Mouse (Mus musculus): ENCODE results near the gene Psd.

Psd gene

DNA sequence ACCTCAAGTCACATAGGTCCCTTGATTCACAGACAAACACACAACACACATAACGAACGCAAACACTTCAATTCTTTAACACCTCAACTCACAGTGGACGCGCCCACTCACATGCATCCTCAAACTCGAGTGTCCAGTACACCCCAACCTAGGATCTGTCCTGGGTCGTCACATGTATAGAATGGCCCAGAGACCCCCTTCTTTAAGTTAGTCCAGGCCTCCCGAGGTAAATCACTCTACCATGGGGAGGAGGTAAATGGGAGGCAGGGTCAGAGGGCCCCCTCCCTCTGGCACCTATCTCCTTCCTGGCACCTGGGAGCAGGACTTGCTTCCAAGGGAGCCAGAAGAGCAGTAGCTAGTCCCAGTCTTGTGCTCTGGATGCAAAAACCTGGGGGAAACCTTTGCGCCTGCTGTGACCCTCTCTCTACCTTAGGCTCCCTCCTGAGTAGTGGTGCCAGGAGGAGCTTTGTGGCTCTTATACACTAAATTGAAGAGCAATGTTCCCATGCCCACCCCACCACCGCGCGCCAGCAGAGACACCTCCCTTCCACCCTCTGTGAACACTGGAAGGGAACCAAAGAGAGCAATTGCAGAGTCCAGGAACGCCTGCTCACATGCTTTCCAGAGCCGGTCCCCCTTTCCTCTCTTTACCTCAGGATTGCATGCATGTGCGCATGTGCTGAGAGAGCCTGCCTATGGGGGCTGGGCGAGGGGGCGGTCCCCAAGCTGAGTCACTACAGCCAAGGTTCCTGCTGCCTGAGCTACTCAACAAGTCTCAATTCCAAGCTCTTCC is 8.2 kb downstream of the Psd start:
- DNase-seq: peak; percentile 84

DNA sequence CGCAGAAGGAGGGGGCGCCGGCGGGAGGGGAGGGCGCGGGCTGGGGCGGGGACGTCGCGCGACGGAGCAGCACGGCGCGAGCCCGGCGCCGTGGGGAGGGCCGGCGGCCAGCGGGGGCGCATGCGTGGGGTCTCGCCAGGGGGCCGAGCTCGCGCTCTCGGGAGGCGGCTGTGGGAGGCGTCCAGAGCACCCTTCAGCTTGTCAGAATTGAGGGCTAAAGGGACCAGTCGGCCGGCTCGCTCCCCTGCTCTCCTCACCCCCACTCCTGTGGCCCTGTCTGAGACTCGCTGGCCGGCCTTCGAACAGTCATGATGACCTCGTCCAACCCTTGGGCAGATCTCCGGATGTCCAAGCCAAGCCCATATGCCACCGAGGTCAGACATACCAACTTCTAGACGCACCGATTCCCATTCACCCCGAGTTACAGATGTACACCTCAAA is 8.9 kb downstream of the Psd start:
- DNase-seq: peak; percentile 75

DNA sequence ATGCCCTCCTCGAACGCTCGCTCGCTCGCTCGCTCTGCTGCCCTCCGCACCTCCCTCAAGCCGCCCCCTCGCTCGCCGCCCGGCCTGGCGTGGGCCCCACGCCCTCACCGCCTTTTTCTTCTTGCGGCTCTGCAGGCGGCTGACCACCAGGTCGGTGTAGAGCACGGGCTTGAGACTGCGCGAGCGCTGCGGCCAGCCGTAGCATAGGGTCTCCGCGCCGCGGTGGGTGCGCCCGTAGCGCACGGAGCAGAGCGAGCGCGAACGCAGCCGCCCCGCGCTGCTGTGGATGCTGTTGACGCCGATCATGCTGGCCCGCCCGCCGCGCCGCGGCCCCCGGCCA is 9.4 kb downstream of the Psd start:
- DNase-seq: peak; percentile 45

DNA sequence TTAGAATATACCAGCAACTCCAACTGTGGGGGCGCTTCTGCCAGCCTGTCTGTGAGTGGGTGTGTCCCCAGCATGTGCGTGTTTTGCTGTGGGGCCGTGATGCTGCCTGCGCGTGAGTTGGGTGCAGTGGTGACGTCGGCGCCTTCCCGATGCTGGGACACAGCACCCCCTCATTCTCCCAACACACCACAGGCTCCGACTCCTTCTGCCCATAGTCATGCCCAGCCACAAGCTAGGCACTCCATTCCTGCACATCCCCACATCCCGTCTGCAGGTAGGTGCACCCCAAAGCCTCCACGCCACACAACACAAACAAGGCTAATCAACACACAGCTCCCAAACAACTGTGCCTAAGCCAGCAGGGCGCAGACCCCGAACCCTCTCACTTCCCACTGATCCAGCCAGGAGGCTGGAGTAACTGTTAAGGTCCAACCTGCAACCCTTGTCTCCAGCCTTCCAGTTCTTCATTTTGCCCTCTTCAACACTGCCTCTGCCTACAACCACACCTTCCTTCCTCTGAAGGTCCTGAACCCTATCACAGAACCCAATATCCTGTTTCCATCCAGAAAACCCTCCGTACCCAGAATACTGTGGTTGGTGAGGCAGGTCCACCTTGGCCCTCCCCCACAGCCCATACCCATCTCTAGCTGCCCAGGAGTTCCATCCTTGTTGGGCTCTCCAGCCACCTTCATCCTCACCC is 10.0 kb downstream of the Psd start:
- peak; percentile 58 for DNase-seq

DNA sequence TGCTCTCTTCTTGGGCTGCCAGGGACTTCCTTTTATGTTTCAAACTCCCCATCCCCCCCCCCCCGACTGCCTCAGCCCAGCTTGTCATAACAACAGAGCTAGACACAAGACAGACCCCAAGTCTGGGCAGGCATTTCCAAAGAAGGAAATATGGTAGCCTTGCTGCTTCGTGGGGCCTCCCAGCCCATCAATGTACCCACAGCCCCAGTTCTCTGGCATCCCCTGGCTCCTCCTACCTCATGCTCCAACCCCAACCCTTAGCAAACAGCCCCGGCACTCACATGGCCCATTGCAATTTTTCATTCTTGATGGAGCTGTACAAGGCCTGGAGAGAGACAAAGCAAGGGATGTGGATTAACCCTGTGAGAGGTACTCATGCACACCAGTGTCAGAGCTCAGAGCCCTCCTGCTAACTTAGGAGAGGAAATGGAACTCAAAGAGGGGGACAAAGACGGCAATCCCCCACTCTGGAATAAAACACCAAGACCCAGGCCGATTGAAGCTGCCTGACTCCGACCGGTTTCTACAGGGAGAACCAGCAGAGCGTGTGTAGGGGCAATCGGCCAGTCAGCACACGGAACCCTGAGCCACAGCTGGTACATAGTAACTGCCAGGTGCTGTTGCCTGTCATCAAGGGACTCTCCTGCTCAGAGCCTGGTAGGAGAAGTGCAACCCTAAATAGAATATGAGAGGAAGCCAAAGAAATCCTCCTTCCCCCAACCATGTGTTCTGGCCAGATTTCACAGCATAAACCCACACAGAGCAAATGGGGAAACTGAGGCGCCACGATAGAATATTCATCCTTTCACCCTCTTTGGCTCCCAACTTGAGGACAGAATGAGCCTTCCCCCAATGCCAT is 11.0 kb downstream of the Psd start:
- DNase-seq: peak; percentile 34

DNA sequence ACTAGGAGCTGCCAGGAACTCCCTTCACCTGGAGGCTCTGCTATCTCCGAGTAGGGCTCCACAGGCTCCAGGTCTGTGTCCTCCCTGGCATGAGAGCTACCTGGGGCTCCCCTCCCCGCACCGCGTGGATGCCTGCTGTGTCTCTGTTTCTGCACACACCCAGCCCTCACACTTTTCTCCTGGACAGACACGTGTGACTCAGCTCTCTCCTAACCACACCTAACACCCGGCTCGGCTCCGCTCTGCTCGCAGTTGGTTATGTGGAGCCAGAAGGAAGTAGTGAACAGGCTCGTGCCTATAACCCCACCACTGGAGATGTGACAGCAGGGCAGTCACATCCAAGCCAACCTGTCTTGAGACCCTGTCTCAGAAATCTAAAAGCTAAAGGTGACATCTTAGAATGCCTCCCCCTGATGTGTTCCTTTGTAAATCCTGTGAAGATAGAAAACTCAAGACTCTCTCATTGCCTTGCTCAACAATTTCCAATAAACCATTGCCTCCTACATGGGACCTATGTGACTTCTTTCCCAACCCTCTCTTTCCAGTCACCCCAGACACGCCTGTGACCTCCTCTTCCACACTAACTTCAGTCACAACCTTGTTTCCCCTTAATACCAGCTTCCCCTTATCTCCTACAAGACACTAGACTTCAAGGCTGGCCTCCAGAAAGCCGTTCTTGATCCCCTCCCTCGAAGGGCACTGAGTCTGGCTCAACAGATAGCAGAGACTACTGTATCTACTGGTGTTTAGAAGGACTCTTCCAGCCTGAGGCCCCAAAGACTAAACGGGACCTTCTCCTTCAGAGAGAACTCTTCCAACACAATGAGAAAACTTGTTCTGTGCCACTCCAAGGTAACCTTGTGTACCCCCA is 11.8 kb downstream of the Psd start:
- DNase-seq: peak; percentile 50

DNA sequence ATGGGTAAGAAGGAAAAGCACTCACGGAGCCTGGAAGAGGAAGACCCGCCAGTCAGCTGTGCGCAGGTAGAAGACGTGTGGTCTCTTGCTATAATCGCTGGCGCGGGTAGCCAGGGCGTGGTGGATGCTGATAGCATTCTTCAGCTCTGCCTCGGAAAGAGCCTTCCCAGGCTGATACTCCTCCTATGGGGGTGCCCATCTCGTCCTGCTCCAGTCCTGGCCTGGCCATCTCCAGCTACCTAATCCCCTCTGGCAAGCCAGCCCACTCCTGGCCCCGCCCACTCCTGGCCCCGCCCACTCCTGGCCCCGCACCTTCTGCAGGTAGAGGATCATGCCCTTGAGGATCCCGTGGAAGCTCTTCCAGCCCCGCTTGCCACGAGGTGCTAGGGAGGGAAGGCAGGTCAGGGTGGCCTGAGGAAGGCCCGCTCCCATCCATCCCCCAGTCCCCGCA is 12.8 kb downstream of the Psd start:
- DNase-seq: peak; percentile 63

DNA sequence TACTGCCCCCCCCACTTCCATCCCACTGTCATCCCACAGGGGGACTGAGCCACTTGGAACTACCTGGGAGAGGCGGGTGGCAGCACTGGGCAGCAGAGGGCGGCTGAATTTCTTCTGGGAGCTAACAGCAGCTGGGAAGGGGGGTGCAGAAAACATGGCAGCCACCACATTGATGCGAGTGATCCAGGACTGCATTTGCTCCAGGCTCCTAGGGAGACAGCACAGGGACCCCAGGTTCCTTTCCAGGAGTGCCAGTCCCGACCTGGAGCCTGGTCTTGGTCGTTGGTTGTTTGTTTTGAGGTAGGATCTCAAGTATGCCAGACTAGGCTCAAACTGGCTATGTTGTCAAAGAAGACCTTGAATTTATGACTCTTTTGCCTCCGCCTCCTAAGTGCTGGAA is 13.4 kb downstream of the Psd start:
- DNase-seq: peak; percentile 23

DNA sequence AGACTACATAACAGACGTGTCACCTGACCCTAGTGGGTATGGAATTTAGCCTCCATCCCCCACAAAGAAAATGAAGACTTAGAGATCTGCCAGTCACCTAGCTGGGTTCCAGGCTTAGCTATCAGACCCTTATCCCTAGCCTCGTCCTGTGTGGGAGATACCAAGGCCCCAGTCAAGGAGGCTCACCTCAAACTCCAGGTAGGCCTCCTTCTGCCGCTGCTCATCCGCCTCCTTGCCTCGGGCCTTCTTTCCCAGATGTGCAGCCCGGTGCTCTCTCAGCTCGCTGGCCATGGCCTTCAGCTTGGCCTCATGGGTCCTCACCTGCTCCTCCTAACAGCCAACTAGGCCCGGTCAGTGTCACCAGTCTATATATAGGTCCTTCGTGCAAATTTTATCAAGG is 13.8 kb downstream of the Psd start:
- peak; percentile 37 for DNase-seq

DNA sequence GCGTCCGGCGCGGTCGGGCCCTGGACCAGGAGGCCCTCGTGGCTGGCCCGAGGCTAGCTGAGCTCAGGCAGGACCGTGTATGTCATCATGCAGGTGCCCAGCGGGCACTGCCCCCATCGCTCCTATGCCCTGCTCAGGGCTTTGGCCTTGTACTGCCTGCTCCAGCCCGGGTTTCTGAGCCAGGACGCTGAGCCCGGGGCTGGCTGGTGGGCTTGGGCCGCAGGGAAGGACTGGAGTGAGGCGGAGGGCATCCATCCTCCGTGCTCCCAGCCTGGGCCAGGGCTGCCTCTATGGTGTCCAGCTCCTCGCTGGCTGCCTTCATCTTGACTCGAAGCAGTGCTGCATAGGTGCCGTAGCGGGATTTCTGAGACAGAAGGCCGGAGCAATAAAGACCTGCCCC is 14.4 kb downstream of the Psd start:
- peak; percentile 39 for DNase-seq

DNA sequence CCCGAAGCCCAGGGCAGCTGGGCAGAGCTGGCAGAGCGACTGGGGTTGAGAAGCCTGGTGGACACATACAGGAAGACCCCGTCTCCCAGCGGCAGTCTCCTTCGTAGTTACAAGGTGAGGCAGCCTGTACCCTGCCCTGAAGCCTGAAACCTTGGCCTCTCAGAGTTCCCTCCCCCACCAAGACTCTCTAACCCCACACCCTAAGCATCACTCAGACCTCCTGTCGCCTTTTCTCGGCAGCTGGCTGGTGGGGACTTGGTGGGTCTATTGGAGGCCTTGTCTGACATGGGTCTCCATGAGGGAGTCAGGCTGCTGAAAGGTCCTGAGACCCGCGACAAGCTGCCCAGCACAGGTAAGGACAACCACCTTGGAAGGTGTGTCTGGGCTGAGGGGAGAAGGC is 15.6 kb downstream of the Psd start:
- peak; percentile 36 for DNase-seq

DNA sequence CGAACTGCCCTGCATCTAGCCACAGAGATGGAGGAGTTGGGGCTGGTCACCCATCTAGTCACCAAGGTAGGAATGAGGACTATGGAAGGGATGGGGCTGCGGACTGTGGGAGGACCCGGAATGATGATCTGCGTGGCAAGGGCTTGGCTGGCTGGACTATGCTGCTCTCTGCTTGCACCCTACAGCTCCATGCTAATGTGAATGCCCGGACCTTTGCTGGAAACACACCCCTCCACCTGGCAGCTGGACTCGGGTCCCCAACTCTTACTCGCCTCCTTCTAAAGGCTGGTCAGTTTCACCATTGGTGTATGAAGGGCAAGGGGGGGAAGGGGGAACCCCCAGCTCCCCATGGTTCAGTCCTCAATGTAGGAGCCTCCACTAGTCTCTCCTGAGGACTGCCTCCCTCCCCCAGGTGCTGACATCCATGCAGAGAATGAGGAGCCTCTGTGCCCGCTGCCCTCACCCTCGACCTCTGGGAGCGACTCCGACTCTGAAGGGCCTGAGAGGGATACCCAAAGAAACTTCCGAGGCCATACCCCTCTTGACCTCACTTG is 16.6 kb downstream of the Psd start:
- DNase-seq: peak; percentile 50

DNA sequence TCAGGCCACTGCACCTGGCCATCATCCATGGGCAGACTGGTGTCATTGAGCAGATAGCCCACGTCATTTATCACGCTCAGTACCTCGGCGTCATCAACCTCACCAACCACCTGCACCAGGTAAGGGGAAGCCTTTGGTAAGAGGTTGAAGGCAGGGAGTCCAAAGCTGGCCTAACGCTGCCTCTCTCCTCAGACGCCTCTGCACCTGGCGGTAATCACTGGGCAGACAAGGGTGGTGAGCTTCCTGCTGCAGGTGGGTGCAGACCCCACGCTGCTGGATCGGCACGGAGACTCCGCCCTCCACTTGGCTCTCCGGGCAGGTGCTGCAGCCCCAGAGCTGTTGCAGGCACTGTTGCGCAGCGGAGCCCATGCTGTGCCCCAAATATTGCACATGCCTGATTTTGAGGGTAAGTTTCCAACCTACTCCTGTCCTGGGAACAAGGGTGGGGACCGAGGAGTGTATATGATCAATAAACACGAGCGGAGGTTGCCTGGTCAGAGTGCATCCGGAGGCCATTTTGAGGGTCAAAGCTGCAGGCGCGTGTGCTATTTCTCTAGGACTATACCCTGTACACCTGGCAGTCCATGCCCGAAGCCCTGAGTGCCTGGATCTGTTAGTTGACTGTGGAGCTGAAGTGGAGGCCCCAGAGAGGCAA is 17.2 kb downstream of the Psd start:
- peak; percentile 66 for DNase-seq

DNA sequence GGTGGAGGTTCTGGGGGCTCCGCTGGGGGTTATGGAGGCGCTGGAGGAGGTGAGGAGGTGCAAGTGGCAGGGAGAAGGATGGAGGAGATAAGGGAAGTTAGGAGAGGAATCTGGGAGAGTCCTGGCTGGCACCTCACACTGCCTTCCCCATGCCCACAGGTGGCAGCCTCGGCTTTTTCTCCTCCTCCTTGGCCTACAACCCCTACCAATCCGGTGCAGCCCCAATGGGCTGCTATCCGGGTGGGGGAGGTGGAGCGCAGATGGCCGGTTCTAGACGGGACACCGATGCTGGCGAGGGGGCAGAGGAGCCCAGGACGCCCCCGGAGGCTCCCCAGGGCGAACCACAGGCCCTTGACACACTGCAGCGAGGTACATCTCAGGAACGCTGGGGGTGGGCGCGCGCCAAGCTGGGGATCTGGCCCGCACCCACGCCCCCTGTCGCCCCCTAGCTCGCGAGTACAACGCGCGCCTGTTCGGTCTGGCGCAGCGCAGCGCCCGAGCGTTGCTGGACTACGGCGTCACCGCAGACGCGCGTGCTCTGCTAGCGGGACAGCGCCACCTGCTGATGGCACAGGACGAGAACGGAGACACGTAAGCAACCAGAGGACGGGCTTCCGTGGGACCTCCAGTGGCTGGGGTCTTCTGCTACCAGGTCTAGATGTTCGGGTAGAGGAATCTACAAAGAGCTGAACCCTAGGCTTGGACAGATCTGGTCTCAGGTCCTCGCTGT is 18.1 kb downstream of the Psd start:
- peak; percentile 87 for DNase-seq

DNA sequence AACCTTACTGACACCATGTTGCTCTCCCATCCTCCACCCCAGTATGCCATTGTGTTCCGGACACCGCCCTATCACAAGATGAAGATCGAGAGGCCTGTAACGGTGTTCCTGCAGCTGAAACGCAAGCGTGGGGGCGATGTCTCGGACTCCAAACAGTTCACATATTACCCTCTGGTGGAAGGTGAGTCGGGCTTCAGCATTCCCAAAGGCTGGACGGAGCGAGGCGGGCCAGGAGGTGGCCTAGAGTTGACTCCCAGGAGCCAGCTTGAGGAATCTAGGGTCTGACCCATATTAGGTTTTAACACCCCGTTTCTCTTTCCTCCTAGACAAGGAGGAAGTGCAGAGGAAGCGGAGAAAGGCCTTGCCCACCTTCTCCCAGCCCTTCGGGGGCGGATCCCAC is 18.7 kb downstream of the Psd start:
- peak; percentile 47 for DNase-seq

DNA sequence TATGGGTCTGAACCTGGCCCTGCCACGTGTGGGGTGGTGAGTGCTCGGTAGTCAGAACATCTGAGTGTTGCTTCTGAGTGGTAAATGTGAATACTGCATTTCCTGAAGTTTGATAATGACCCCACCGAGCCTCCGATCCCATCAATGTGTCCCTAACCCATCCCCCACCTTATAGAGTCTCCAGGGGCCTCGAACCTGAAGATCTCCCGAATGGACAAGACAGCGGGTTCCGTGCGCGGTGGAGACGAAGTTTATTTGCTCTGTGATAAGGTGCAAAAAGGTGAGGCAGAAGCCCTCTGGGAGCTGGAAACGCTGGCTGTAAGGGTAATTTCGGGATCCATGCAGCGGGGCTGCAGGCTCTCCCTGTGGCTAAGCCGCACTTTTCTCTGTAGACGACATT is 19.2 kb downstream of the Psd start:
- peak; percentile 49 for DNase-seq

DNA sequence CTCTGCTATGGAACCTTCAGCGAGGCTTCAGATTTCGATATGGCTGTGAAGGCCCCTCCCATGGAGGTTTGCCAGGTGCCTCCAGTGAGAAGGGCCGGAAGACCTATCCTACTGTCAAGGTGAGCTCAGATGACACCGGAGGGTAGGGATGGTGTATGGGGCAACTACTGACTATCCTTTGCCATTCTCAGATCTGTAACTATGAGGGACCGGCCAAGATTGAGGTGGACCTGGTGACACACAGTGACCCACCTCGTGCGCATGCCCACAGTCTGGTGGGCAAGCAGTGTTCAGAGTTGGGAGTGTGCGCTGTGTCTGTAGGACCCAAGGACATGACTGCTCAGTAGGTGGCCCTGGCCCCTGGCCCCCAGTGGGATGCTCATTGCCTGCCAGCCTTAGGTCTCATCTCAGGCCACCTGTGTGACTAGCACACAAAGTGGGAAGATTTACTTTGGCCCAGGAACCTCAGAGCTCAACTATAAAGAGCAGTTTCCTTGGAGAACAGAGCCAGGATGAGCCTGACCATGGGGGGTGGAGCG is 20.1 kb downstream of the Psd start:
- DNase-seq: peak; percentile 40

DNA sequence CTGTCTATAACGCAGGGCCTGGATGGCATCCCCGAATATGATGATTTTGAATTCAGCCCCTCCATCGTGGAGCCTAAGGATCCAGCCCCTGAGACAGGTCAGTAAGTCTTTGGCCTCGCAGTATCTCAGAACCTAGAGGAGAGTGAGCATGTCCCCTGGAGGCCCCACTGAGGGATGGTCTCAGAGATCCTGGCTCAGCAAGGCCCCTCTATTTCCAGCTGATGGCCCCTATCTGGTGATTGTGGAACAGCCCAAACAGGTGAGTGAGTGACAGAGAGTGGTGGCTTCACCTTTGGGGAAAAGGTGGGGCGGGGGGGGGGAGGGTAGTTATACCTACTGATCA is 20.7 kb downstream of the Psd start:
- DNase-seq: no peak

DNA sequence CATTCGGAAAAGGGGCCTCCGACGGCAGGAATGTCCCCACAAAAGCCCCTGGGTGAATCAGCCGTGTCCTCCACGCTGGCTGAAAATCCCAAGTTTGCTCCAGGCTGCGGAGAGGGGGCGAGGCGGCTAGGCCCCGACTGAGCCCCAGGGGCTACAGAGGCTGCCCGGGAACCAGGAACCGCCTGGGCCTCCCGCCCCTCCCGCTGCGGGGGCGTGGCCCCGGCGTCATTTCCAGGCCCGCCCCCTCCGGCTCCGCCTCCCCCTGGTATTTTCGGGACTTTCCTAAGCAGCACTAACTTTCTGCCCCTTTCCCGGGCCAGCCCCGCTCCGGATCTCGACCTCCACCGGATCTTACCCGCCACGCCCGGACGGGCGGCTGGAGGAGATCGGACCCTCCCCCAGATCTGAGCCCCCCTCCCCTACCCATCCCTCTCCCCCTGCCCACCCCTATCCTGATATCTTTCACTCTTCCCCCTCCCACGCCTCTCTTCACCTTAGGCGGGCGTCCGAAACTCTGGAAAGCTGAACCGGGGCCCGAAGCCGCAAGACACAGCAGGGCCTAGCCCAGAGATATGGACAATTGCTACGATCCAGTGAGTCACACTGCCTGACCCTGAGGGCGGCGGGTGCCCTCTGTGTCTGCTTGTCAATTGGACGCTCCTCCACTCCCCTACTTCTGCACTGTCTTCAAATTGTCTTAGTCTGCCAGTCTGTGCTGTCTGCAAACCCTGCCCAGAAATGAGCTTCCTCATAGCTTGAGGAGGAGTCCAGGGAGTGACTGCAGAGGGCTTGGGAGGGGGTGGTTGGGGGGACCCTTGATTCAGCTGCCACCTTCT is 21.3 kb downstream of the Psd start:
- DNase-seq: peak; percentile 60

DNA sequence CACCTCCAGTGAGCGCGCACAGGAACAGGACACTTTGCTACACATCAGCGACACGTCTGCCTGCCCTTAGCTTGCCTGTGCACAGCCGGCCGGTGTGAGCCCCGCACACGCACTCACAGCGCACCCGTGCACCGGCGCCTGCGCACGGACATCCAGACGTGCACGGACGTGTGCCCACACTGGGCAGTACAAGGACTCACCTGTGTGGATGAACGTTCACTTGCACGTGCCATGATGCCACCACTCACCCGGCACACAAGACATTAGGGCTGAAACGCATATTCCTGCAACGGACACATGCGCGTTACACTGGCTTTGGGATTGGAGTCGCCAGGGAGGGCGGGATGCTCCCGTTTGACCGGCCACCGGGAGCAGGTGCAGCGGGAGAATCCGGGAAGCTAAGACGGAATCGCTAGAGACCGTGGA is 22.0 kb downstream of the Psd start:
- no peak for DNase-seq
